24 mouse cellular contexts compared by ENCODE assay signal in genomic region chr17:81056035-81056434, GRCm38 (mm10). TPM values are rescaled to one million over a fixed set of nuclear protein-coding genes. Genes with fewer than 3 reads are reported as not detected.
DNase-seq lines count a peak whose midpoint lies in the region; ATAC-seq and TF ChIP-seq lines count a peak whose summit lies in the region.
"Had no signal": no experiment of that assay in that cellular context is flagged by ENCODE, and none has a peak within 500 bp of the region (broad histone marks: within the 10 kb centered on the region; RNA-seq: fewer than 3 reads in every experiment).

No protein-coding gene starts in this region.

- TF ChIP-seq POLR2A in MEL (IDR thresholded peaks at IDR 0.05; ENCODE audit: control insufficient read depth in 1 of 2, insufficient read depth in 1 of 2, low read depth in 1 of 2, low read length in 2 of 2, poor library complexity in 1 of 2): no peak

- no peak overlapping the region for H3K4me3 ChIP-seq in neural tube, embryonic 13.5 days
- no peak overlapping the region for H3K4me3 ChIP-seq in neural tube, embryonic 15.5 days (replicated peaks)
- no peak overlapping the region for H3K4me3 ChIP-seq in MEL (ENCODE audit: control insufficient read depth in 1 of 2, insufficient read depth in 1 of 2, low read depth in 2 of 2, low read length in 2 of 2)
- H3K4me3 ChIP-seq in intestine, embryonic 16.5 days (ENCODE audit: low read length): no peak overlapping the region
- no peak overlapping the region for H3K4me3 ChIP-seq in left cerebral cortex, adult 2 months
- H3K4me3 ChIP-seq: embryonic facial prominence, embryonic 10.5 days; embryonic facial prominence, embryonic 12.5 days; forebrain, embryonic 13.5 days; forebrain, embryonic 15.5 days had no signal

- WGBS in neural tube, embryonic 13.5 days: 39% methylated on average over 3 of the region's 3 CpGs
- WGBS in neural tube, embryonic 15.5 days: 34% methylated on average over 3 of the region's 3 CpGs
- WGBS in intestine, embryonic 16.5 days: 46% methylated on average over 3 of the region's 3 CpGs

- H3K4me2 ChIP-seq in neural tube, embryonic 13.5 days: no peak overlapping the region
- H3K4me2 ChIP-seq in neural tube, embryonic 15.5 days: no peak overlapping the region
- H3K4me2 ChIP-seq in intestine, embryonic 16.5 days (ENCODE audit: low read depth, low read length): no peak overlapping the region
- H3K4me2 ChIP-seq: embryonic facial prominence, embryonic 12.5 days; forebrain, embryonic 13.5 days; forebrain, embryonic 15.5 days had no signal

- DNase-seq in 416B (ENCODE audit: low read depth): peak; percentile 19
- no peak for DNase-seq in MEL (ENCODE audit: low read depth, low spot score)
- no peak for DNase-seq in gastrocnemius, postnatal 4 days (ENCODE audit: low spot score in 2 of 2)
- DNase-seq in left cerebral cortex, adult 2 months (ENCODE audit: extremely low spot score in 1 of 2, low spot score in 2 of 2): no peak
- DNase-seq: adrenal gland, adult 2 months; adrenal gland, postnatal 10 days; adrenal gland, postnatal 25 days; B cell, adult 2 months; cerebellum, adult 11 months; cerebellum, adult 18-20 months; cerebellum, adult 8-10 months; cerebellum, adult 9-11 months; cerebellum, postnatal 14 days; cerebellum, postnatal 36 days; forebrain, postnatal 0 days had no signal

- peaks cover 19% of the 10 kb centered on the region for H3K4me1 ChIP-seq in neural tube, embryonic 13.5 days (replicated peaks)
- H3K4me1 ChIP-seq in neural tube, embryonic 15.5 days: 0 out of 2 replicates have a peak, but pooled peaks cover 3% of the 10 kb centered on the region
- peaks cover 12 to 19% of the 10 kb centered on the region in 2 experiments; a peak in 2 of 4 replicates for H3K4me1 ChIP-seq in MEL (ENCODE audit: control insufficient read depth in 1 of 2, insufficient read depth in 2 of 2, low read length in 2 of 2)
- H3K4me1 ChIP-seq in intestine, embryonic 16.5 days (ENCODE audit: control insufficient read depth, insufficient read depth, low read length): peaks cover 6% of the 10 kb centered on the region
- H3K4me1 ChIP-seq: embryonic facial prominence, embryonic 10.5 days; embryonic facial prominence, embryonic 12.5 days; forebrain, embryonic 13.5 days; forebrain, embryonic 15.5 days had no signal

- peak overlapping the region; percentile 0; the same call in 1 of the 2 replicates for H3K27ac ChIP-seq in neural tube, embryonic 13.5 days (replicated peaks)
- H3K27ac ChIP-seq in neural tube, embryonic 15.5 days (replicated peaks): no peak overlapping the region
- peak overlapping the region; percentile 23; the same call in 1 of the 2 replicates for H3K27ac ChIP-seq in MEL (ENCODE audit: control insufficient read depth, low read depth, low read length)
- no peak overlapping the region for H3K27ac ChIP-seq in intestine, embryonic 16.5 days (ENCODE audit: low read length)
- H3K27ac ChIP-seq in left cerebral cortex, adult 2 months: no peak overlapping the region
- H3K27ac ChIP-seq: embryonic facial prominence, embryonic 10.5 days; embryonic facial prominence, embryonic 12.5 days; forebrain, embryonic 13.5 days; forebrain, embryonic 15.5 days had no signal

- H3K9me3 ChIP-seq in neural tube, embryonic 13.5 days: no peaks in the 10 kb centered on the region
- H3K9me3 ChIP-seq in neural tube, embryonic 15.5 days (replicated peaks): no peaks in the 10 kb centered on the region
- no peaks in the 10 kb centered on the region for H3K9me3 ChIP-seq in MEL (replicated peaks; ENCODE audit: insufficient read depth, low read length)
- no peaks in the 10 kb centered on the region for H3K9me3 ChIP-seq in intestine, embryonic 16.5 days (ENCODE audit: control insufficient read depth, low read length)
- H3K9me3 ChIP-seq: embryonic facial prominence, embryonic 10.5 days; embryonic facial prominence, embryonic 12.5 days; forebrain, embryonic 13.5 days; forebrain, embryonic 15.5 days had no signal

- no peaks in the 10 kb centered on the region for H3K27me3 ChIP-seq in neural tube, embryonic 13.5 days
- no peaks in the 10 kb centered on the region for H3K27me3 ChIP-seq in neural tube, embryonic 15.5 days (replicated peaks)
- no peaks in the 10 kb centered on the region for H3K27me3 ChIP-seq in MEL (ENCODE audit: control insufficient read depth in 1 of 2, insufficient read depth in 2 of 2, low read length in 2 of 2)
- H3K27me3 ChIP-seq in intestine, embryonic 16.5 days (replicated peaks; ENCODE audit: control insufficient read depth, insufficient read depth, low read length): no peaks in the 10 kb centered on the region
- H3K27me3 ChIP-seq: CH12.LX; embryonic facial prominence, embryonic 12.5 days; forebrain, embryonic 13.5 days; forebrain, embryonic 15.5 days had no signal

- intact Hi-C loops in left cerebral cortex, adult 2 months (cut with DNase I): no loop called here

- H3K9ac ChIP-seq in neural tube, embryonic 13.5 days: no peak overlapping the region
- no peak overlapping the region for H3K9ac ChIP-seq in neural tube, embryonic 15.5 days (replicated peaks)
- H3K9ac ChIP-seq in MEL (ENCODE audit: control insufficient read depth, low read depth, low read length, poor library complexity, severe bottlenecking): no peak overlapping the region
- H3K9ac ChIP-seq in intestine, embryonic 16.5 days (ENCODE audit: low read depth, low read length): no peak overlapping the region
- H3K9ac ChIP-seq: embryonic facial prominence, embryonic 12.5 days; forebrain, embryonic 13.5 days; forebrain, embryonic 15.5 days; forebrain, postnatal 0 days had no signal

- TF ChIP-seq RAD21 in MEL (IDR thresholded peaks at IDR 0.05; ENCODE audit: low read depth, low read length): no peak

- TF ChIP-seq EP300 in MEL (IDR thresholded peaks at IDR 0.05; ENCODE audit: low read depth in 1 of 2, low read length in 2 of 2): no peak

- peaks cover 8% of the 10 kb centered on the region for H3K79me2 ChIP-seq in MEL (ENCODE audit: control insufficient read depth, insufficient read depth, low read length, poor library complexity)

- peaks cover 24% of the 10 kb centered on the region for H3K36me3 ChIP-seq in neural tube, embryonic 13.5 days
- H3K36me3 ChIP-seq in neural tube, embryonic 15.5 days: peaks cover 7% of the 10 kb centered on the region; the same call in 1 of the 2 replicates
- H3K36me3 ChIP-seq in MEL (ENCODE audit: control insufficient read depth in 1 of 2, insufficient read depth in 2 of 2, low read length in 2 of 2): peaks cover 8 to 17% of the 10 kb centered on the region in 2 experiments
- peaks cover 7% of the 10 kb centered on the region; the same call in 1 of the 2 replicates for H3K36me3 ChIP-seq in intestine, embryonic 16.5 days (ENCODE audit: control insufficient read depth, insufficient read depth, low read length)

- no peak for ATAC-seq in neural tube, embryonic 13.5 days (ENCODE audit: low read depth)
- ATAC-seq in neural tube, embryonic 15.5 days (ENCODE audit: low FRiP score): no peak
- ATAC-seq in megakaryocyte progenitor cell, adult 5-6 weeks (replicated peaks; ENCODE audit: poor library complexity): 0 out of 2 replicates have a peak, but pooled peaks have one; percentile 34
- ATAC-seq in intestine, embryonic 16.5 days: no peak
- ATAC-seq: forebrain, embryonic 13.5 days; forebrain, embryonic 15.5 days; forebrain, postnatal 0 days had no signal

- TF ChIP-seq CTCF in MEL (IDR thresholded peaks at IDR 0.05 in 2 of 3, conservative IDR thresholded peaks at IDR 0.05 in 1 of 3; ENCODE audit: control insufficient read depth in 1 of 3, insufficient read depth in 1 of 3, low read depth in 2 of 3, low read length in 3 of 3, poor library complexity in 1 of 3, severe bottlenecking in 1 of 3): no peak
- TF ChIP-seq CTCF in left cerebral cortex, adult 2 months (IDR thresholded peaks at IDR 0.05): no peak

TF ChIP-seq in MEL, 35 proteins besides CTCF, POLR2A, EP300 and RAD21:
- TF ChIP-seq E2F4 (IDR thresholded peaks at IDR 0.05; ENCODE audit: borderline replicate concordance, low read depth, low read length): no peak
- TF ChIP-seq NRF1 (IDR thresholded peaks at IDR 0.05; ENCODE audit: insufficient read depth, low read depth, low read length, poor library complexity, severe bottlenecking): no peak
- TF ChIP-seq MAZ (IDR thresholded peaks at IDR 0.05; ENCODE audit: low read depth, low read length): no peak
- no peak for TF ChIP-seq SIN3A (IDR thresholded peaks at IDR 0.05; ENCODE audit: low read length)
- no peak for TF ChIP-seq UBTF (IDR thresholded peaks at IDR 0.05; ENCODE audit: borderline replicate concordance, insufficient read depth, low read depth, low read length)
- TF ChIP-seq TCF12 (IDR thresholded peaks at IDR 0.05; ENCODE audit: low read depth, low read length): no peak
- TF ChIP-seq KAT2A (conservative IDR thresholded peaks at IDR 0.05; ENCODE audit: low read depth, low read length): no peak
- no peak for TF ChIP-seq MYC (IDR thresholded peaks at IDR 0.05; ENCODE audit: low read depth, low read length)
- TF ChIP-seq NELFE (IDR thresholded peaks at IDR 0.05; ENCODE audit: low read depth, low read length): no peak
- no peak for TF ChIP-seq POLR2AphosphoS5 (IDR thresholded peaks at IDR 0.05; ENCODE audit: borderline replicate concordance, low read depth, low read length)

RNA-seq across cellular contexts. Expression of gene Thumpd2, which starts 8.8 kb away (rescaled TPM):
- polyA plus RNA-seq in neural tube, embryonic 13.5 days (2015; fragmentation: Nextera tagmentation; extraction: Ambion mirVana): 8.6 and 9.6 TPM in 2 replicates
- 7.5 and 10.8 TPM in 2 replicates for polyA plus RNA-seq in neural tube, embryonic 15.5 days (2015; fragmentation: Nextera tagmentation; extraction: Ambion mirVana)
- total RNA-seq in MEL (2012; rRNA removed): 15.5 and 15.8 TPM in 2 replicates
- 10 to 100 TPM in 1 of 2 experiments, not detected in 1; 15.1 TPM for polyA plus RNA-seq in MEL (2012; ENCODE audit: insufficient read depth in 1 of 2, insufficient read length in 2 of 2, low read depth in 1 of 2, low replicate concordance in 2 of 2, missing spikeins in 1 of 2)
- total RNA-seq in megakaryocyte progenitor cell, adult 5-6 weeks (2015): 12.0 and 12.6 TPM in 2 replicates
- total RNA-seq in megakaryocyte progenitor cell, adult 5-6 weeks (2017): 16.3 and 17.1 TPM in 2 replicates
- polyA plus RNA-seq in intestine, embryonic 16.5 days (2015; fragmentation: Nextera tagmentation; extraction: Ambion mirVana): 11.9 TPM in 2 replicates
- 1 to 10 TPM; 5.1 to 6.7 TPM for total RNA-seq in gastrocnemius, postnatal 4 days (2021)
- 1 to 10 TPM; 6.2 to 6.3 TPM for total RNA-seq in left cerebral cortex, adult 2 months (2021)

Comparison
In these comparisons a context has a peak if more than half of its experiments do, and no peak if none do; other contexts are left out.
1. H3K27ac ChIP-seq: peak in neural tube, embryonic 13.5 days (single experiment) and MEL (single experiment); none in neural tube, embryonic 15.5 days (single experiment), intestine, embryonic 16.5 days (single experiment) and left cerebral cortex, adult 2 months (single experiment).